Mouse (Mus musculus): ENCODE measurements at regions not wholly inside any gene's neighbourhood (a gene's known extent, or its start where the extent isn't known, plus 50 kb on each side); places are given as distances from the start of the nearest gene placed in this dataset.

- no peak for DNase-seq (ENCODE audit: low spot score in 2 of 2)
Observed at GRCm38 (mm10) chr2:79547284-79547683, 87.9 kb upstream of the Itprid2 start.

DNA sequence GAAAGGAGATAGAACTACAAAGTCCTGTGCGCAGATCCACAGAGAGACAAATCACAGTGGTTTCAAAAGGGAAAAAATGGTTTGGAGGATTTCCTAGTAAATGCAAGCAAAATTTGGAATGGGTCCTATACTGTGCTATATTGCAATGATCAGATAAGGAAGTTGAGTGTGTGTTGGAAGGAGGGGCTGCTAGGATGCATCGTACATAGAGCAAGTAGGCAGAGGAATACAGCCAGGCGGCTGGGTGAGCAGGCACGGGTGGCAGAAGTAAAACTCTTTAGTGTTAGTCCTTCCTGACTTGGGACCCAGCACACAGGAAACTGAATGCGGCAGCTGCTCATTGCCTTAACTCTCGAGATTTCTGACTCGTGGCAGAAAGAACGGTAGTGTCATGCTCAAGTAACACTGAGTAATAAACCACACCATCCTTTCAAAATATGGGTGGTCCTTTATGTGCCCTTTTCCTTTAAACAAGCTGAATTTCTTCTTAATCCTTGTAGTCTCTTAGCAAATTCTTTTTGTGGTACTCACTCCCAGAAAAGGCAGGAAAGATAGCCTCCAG is 87.0 kb upstream of the Itprid2 start:
- DNase-seq (ENCODE audit: low spot score in 2 of 2): no peak

GRCm38 (mm10) chr2:79549781-79550180 is 85.4 kb upstream of the Itprid2 start:
- DNase-seq (ENCODE audit: low spot score in 2 of 2): no peak

DNA sequence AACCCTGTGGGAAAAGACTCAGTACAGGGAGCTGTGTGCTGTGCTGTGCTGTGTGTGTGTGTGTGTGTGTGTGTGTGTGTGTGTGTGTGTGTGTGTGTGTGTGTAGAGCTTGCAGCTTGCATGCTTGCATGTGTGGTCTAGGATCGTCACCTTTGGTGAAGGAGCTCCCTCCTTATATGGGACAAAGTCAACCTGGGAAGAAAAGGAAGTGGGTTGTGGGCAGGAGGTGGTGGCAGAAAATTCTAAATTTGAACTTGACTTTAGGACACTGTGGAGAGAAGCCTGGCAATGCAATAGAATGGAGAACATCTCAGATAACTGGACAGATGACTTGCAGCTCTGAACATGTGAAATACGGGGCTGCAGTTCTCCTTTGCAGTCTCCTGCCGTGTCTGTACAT is 84.7 kb upstream of the Itprid2 start:
- DNase-seq (ENCODE audit: low spot score in 2 of 2): no peak

GRCm38 (mm10) chr2:79552481-79552880 is 82.7 kb upstream of the Itprid2 start:
- DNase-seq (ENCODE audit: low spot score in 2 of 2): no peak

DNA sequence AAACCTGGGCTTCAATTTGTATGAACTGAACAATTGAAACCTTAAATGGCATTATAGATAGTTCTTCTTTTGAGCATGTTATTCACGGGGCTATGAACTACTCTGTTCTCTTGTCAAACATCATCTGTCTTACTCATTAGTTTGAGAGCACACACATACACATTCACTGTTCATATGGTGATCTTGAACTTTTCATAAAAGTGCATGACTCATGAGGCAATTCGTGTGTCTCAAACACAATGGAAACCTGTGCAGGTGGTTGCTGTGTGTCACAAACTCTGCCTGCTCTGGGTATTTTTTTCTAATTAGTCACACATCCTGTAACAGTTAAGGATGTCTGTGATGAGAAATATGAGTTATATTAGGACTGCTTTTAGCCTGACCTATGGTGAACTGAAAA is 79.8 kb upstream of the Itprid2 start:
- no peak for DNase-seq (ENCODE audit: low spot score in 2 of 2)

DNA sequence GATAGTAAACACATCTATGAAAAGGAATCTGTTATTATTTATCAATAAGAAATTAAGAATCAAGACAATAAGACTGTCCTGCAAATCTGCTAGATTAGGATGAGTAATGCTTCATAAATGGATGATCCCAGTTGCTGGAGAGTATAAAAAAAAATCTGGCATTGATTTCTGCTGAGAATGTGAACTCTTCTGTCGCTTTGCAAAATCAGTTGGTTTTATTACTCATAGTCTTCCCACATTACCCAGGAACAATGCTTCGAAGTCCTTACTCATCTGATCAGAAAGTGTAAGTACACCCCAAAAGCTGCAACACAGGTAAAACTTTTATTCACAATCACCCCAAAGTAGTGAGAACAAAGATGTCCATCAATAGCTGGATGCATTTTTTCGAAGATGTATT is 77.8 kb upstream of the Itprid2 start:
- no peak for DNase-seq (ENCODE audit: low spot score in 2 of 2)

DNA sequence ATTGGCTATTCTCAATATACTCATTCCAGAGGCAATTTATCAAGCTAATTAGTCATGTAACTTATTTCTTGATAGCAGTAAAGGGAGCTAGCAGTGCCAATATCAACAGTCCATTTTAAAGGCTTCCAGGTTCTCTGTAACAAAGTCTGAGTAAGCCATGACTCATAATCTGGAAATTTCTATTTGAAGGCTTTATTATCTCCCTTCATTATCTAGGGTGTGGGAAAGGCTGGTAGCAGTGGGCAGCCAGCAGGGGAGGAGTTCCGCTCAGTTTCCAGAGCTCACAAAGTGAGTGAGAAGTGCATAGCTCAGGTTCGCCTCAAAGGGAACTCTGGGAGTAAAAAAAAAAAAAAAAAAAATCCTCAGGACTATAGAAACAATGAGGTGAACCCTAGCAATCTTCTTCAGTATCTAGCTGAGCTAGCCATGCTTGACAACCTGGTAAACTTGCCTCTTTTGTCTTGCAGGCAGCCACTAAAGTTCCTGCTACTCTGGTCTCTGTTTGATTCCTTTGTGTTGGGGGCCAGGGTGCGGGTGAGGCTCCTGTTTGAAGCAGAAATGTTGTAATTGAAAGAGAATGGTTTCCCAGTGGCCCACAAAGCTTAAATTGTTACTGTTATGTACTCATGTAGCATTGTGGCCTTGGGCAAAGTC is 68.7 kb upstream of the Itprid2 start:
- no peak for DNase-seq (ENCODE audit: low spot score in 2 of 2)

GRCm38 (mm10) chr2:79567413-79567934 is 67.7 kb upstream of the Itprid2 start:
- no peak for DNase-seq (ENCODE audit: low spot score in 2 of 2)

DNA sequence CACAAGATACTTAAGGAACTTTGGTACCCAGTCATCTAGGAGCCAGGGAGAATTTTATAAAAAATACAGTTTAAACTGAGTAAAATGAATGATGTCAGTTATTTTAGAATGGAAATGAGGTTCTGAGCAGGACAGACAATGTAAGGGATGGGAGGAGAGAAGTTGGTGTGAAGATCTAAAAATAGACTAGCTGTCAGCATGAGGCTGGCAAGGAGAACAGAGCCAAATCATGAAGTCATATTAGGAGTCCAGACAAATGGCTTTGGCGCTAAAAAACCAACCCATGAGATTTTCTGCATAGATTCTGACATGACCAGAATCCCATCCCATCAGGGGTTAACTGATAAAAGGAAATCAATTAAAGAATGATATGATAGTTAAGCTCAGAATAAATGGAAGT is 65.5 kb upstream of the Itprid2 start:
- DNase-seq (ENCODE audit: low spot score in 2 of 2): no peak

- DNase-seq (ENCODE audit: low spot score in 2 of 2): no peak
Observed at GRCm38 (mm10) chr2:79571910-79572309, 63.2 kb upstream of the Itprid2 start.

- DNase-seq (ENCODE audit: low spot score in 2 of 2): no peak
Observed at GRCm38 (mm10) chr2:79575074-79575473, 60.1 kb upstream of the Itprid2 start.

DNA sequence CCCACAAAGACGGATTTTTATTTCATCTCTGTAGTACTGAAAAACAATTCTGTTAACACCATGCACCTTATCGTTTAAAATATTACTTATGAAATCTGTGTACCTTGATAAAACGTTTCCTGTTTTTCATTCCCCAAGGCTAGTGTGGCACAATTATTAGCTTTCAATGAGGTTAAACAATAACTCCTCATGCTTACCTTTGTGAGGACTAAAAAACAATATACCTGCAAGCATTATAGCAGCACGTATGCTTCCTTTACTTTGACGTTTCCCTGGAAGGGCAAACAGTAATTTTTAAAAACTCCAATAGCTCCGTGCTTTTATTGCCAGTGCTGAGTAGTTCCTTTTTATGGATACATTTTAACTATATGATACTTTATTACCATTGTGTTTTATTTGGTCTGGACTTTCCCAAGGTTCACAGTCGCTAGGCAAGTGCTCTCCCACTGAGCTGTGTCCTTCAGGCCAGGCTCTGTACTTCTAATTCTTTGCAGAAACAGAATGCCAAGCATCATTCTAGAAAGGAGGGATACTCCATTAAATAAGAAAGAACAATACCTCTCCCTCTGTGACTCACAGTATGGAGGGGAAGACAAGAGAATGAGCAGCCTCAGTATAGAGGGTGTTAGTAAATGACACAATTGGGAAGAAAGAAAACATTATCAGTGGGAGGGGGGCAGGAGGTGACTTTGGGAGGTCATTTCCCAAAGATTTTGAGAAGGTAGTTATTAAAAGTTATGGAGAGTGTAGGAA is 50.0 kb upstream of the Itprid2 start:
- no peak for DNase-seq (ENCODE audit: low spot score in 2 of 2)
